Mouse (Mus musculus): ENCODE data around the gene Gm4952. TPM values are rescaled to one million over a fixed set of nuclear protein-coding genes. Genes with fewer than 3 reads are reported as not detected.

The Gm4952 gene
- not detected in 2 replicates for polyA plus RNA-seq (2014; fragmentation: Nextera tagmentation; extraction: Ambion mirVana)

GRCm38 (mm10) chr19:12599674-12600073, at the start of gene Gm4952:
Gm4952 (plus strand) TSS chr19:12599974.
- H3K9ac ChIP-seq (ENCODE audit: low read length) = no peak within 1 kb of the TSS
- no peaks in the 10 kb centered on the region for H3K9me3 ChIP-seq (ENCODE audit: control insufficient read depth, low read length)
- H3K4me3 ChIP-seq (ENCODE audit: low read depth, low read length) = no peak within 1 kb of the TSS
- no peaks in the 10 kb centered on the region for H3K27me3 ChIP-seq (replicated peaks; ENCODE audit: control insufficient read depth, insufficient read depth, low read length)
- WGBS = 41% methylated on average over 1 of the region's 1 CpGs
- no peak within 1 kb of the TSS for H3K4me2 ChIP-seq (ENCODE audit: low read length)
- no peaks in the 10 kb centered on the region for H3K36me3 ChIP-seq (ENCODE audit: control insufficient read depth, insufficient read depth, low read length)
- ATAC-seq (replicated peaks; ENCODE audit: low FRiP score, low TSS enrichment, low read depth) (no peak), DNase-seq (ENCODE audit: low spot score) (no peak)
- H3K27ac ChIP-seq (ENCODE audit: low read depth) = no peak within 1 kb of the TSS
- peaks cover 4% of the 10 kb centered on the region; the same call in 1 of the 2 replicates for H3K4me1 ChIP-seq (replicated peaks; ENCODE audit: control insufficient read depth, insufficient read depth, low read length)

GRCm38 (mm10) chr19:12550005-12550942, 49.5 kb upstream of the Gm4952 start:
- Histone ChIP-seq H3K27ac (ENCODE audit: low read depth) (no peak overlapping the region), H3K9me3 (ENCODE audit: control insufficient read depth, low read length) (no peaks in the 10 kb centered on the region), H3K9ac (ENCODE audit: low read length) (no peak overlapping the region), H3K36me3 (ENCODE audit: control insufficient read depth, insufficient read depth, low read length) (no peaks in the 10 kb centered on the region), H3K4me1 (replicated peaks; ENCODE audit: control insufficient read depth, insufficient read depth, low read length) (no peaks in the 10 kb centered on the region), H3K4me2 (ENCODE audit: low read length) (no peak overlapping the region), H3K4me3 (ENCODE audit: low read depth, low read length) (no peak overlapping the region), H3K27me3 (replicated peaks; ENCODE audit: control insufficient read depth, insufficient read depth, low read length) (no peaks in the 10 kb centered on the region)
- WGBS = 69% methylated on average over 5 of the region's 5 CpGs
- ATAC-seq (replicated peaks; ENCODE audit: low FRiP score, low TSS enrichment, low read depth) (no peak), DNase-seq (ENCODE audit: low spot score) (no peak)

- ATAC-seq (replicated peaks; ENCODE audit: low FRiP score, low TSS enrichment, low read depth) = no peak
- Histone ChIP-seq H3K4me2 (ENCODE audit: low read length) (no peak overlapping the region), H3K27me3 (replicated peaks; ENCODE audit: control insufficient read depth, insufficient read depth, low read length) (no peaks in the 10 kb centered on the region), H3K9me3 (ENCODE audit: control insufficient read depth, low read length) (no peaks in the 10 kb centered on the region), H3K4me1 (replicated peaks; ENCODE audit: control insufficient read depth, insufficient read depth, low read length) (no peaks in the 10 kb centered on the region), H3K36me3 (ENCODE audit: control insufficient read depth, insufficient read depth, low read length) (no peaks in the 10 kb centered on the region), H3K9ac (ENCODE audit: low read length) (no peak overlapping the region), H3K4me3 (ENCODE audit: low read depth, low read length) (no peak overlapping the region), H3K27ac (ENCODE audit: low read depth) (no peak overlapping the region)
- WGBS = 93% methylated on average over 2 of the region's 2 CpGs
- DNase-seq (ENCODE audit: low spot score) = no peak
Observed at GRCm38 (mm10) chr19:12556293-12556692, 43.5 kb upstream of the Gm4952 start.

- ATAC-seq (replicated peaks; ENCODE audit: low FRiP score, low TSS enrichment, low read depth) (no peak), DNase-seq (ENCODE audit: low spot score) (no peak)
- H3K9ac ChIP-seq (ENCODE audit: low read length) = no peak overlapping the region
- H3K4me1 ChIP-seq (replicated peaks; ENCODE audit: control insufficient read depth, insufficient read depth, low read length) = no peaks in the 10 kb centered on the region
- H3K27me3 ChIP-seq (replicated peaks; ENCODE audit: control insufficient read depth, insufficient read depth, low read length) = no peaks in the 10 kb centered on the region
- no peaks in the 10 kb centered on the region for H3K9me3 ChIP-seq (ENCODE audit: control insufficient read depth, low read length)
- H3K36me3 ChIP-seq (ENCODE audit: control insufficient read depth, insufficient read depth, low read length) = no peaks in the 10 kb centered on the region
- WGBS = 86% methylated on average over 4 of the region's 4 CpGs
- H3K27ac ChIP-seq (ENCODE audit: low read depth) = no peak overlapping the region
- H3K4me3 ChIP-seq (ENCODE audit: low read depth, low read length) = no peak overlapping the region
- H3K4me2 ChIP-seq (ENCODE audit: low read length) = no peak overlapping the region
Observed at GRCm38 (mm10) chr19:12558219-12558618, 41.6 kb upstream of the Gm4952 start.

GRCm38 (mm10) chr19:12564197-12564596, 35.6 kb upstream of the Gm4952 start:
- no peak overlapping the region for H3K4me3 ChIP-seq (ENCODE audit: low read depth, low read length)
- no peaks in the 10 kb centered on the region for H3K36me3 ChIP-seq (ENCODE audit: control insufficient read depth, insufficient read depth, low read length)
- no peak overlapping the region for H3K27ac ChIP-seq (ENCODE audit: low read depth)
- no peak overlapping the region for H3K9ac ChIP-seq (ENCODE audit: low read length)
- ATAC-seq (replicated peaks; ENCODE audit: low FRiP score, low TSS enrichment, low read depth) = no peak
- H3K9me3 ChIP-seq (ENCODE audit: control insufficient read depth, low read length) = no peaks in the 10 kb centered on the region
- H3K4me2 ChIP-seq (ENCODE audit: low read length) = no peak overlapping the region
- no peaks in the 10 kb centered on the region for H3K27me3 ChIP-seq (replicated peaks; ENCODE audit: control insufficient read depth, insufficient read depth, low read length)
- H3K4me1 ChIP-seq (replicated peaks; ENCODE audit: control insufficient read depth, insufficient read depth, low read length) = no peaks in the 10 kb centered on the region
- no peak for DNase-seq (ENCODE audit: low spot score)

GRCm38 (mm10) chr19:12567011-12567410, 32.8 kb upstream of the Gm4952 start:
- Histone ChIP-seq H3K9ac (ENCODE audit: low read length) (no peak overlapping the region), H3K27me3 (replicated peaks; ENCODE audit: control insufficient read depth, insufficient read depth, low read length) (no peaks in the 10 kb centered on the region), H3K27ac (ENCODE audit: low read depth) (no peak overlapping the region), H3K9me3 (ENCODE audit: control insufficient read depth, low read length) (no peaks in the 10 kb centered on the region), H3K4me3 (ENCODE audit: low read depth, low read length) (no peak overlapping the region), H3K4me1 (replicated peaks; ENCODE audit: control insufficient read depth, insufficient read depth, low read length) (no peaks in the 10 kb centered on the region), H3K4me2 (ENCODE audit: low read length) (no peak overlapping the region), H3K36me3 (ENCODE audit: control insufficient read depth, insufficient read depth, low read length) (no peaks in the 10 kb centered on the region)
- DNase-seq (ENCODE audit: low spot score) (no peak), ATAC-seq (replicated peaks; ENCODE audit: low FRiP score, low TSS enrichment, low read depth) (no peak)
- WGBS = 50% methylated on average over 4 of the region's 4 CpGs

GRCm38 (mm10) chr19:12570866-12571265, 28.9 kb upstream of the Gm4952 start:
- no peak for ATAC-seq (replicated peaks; ENCODE audit: low FRiP score, low TSS enrichment, low read depth)
- DNase-seq (ENCODE audit: low spot score) = no peak
- no peak overlapping the region for H3K4me3 ChIP-seq (ENCODE audit: low read depth, low read length)
- no peak overlapping the region for H3K9ac ChIP-seq (ENCODE audit: low read length)
- no peaks in the 10 kb centered on the region for H3K27me3 ChIP-seq (replicated peaks; ENCODE audit: control insufficient read depth, insufficient read depth, low read length)
- 57% methylated on average over 2 of the region's 2 CpGs for WGBS
- no peak overlapping the region for H3K4me2 ChIP-seq (ENCODE audit: low read length)
- H3K9me3 ChIP-seq (ENCODE audit: control insufficient read depth, low read length) = no peaks in the 10 kb centered on the region
- H3K27ac ChIP-seq (ENCODE audit: low read depth) = no peak overlapping the region
- peaks cover 11% of the 10 kb centered on the region; the same call in 1 of the 2 replicates for H3K4me1 ChIP-seq (replicated peaks; ENCODE audit: control insufficient read depth, insufficient read depth, low read length)
- H3K36me3 ChIP-seq (ENCODE audit: control insufficient read depth, insufficient read depth, low read length) = no peaks in the 10 kb centered on the region

- peaks cover 1% of the 10 kb centered on the region; the same call in 1 of the 2 replicates for H3K36me3 ChIP-seq (ENCODE audit: control insufficient read depth, insufficient read depth, low read length)
- H3K4me2 ChIP-seq (ENCODE audit: low read length) = no peak overlapping the region
- H3K9ac ChIP-seq (ENCODE audit: low read length) = no peak overlapping the region
- 79% methylated on average over 1 of the region's 1 CpGs for whole genome bisulfite sequencing
- peaks cover 11% of the 10 kb centered on the region; the same call in 1 of the 2 replicates for H3K4me1 ChIP-seq (replicated peaks; ENCODE audit: control insufficient read depth, insufficient read depth, low read length)
- no peak overlapping the region for H3K27ac ChIP-seq (ENCODE audit: low read depth)
- H3K9me3 ChIP-seq (ENCODE audit: control insufficient read depth, low read length) = no peaks in the 10 kb centered on the region
- H3K27me3 ChIP-seq (replicated peaks; ENCODE audit: control insufficient read depth, insufficient read depth, low read length) = no peaks in the 10 kb centered on the region
- no peak overlapping the region for H3K4me3 ChIP-seq (ENCODE audit: low read depth, low read length)
- DNase-seq (ENCODE audit: low spot score) (no peak), ATAC-seq (replicated peaks; ENCODE audit: low FRiP score, low TSS enrichment, low read depth) (no peak)
Observed at GRCm38 (mm10) chr19:12571687-12572086, 28.1 kb upstream of the Gm4952 start.

All from intestine, embryonic 14.5 days (tissue).